Mouse (Mus musculus) CD4-positive, CD25-positive, alpha-beta regulatory T cell, adult 4 months (primary cell): ENCODE measurements around the gene Atg101. TPM values are rescaled to one million over a fixed set of nuclear protein-coding genes. Genes with fewer than 3 reads are reported as not detected.

Experiments used
- ATAC-seq: one replicate; pipeline ENCODE4 v1.8.0; 2017
- polyA plus RNA-seq, 2 experiments: library from polyadenylated mRNA; unstranded; fragments of 100-300 nt; shearing (Covaris generic); gene quantifications; one replicate each; pipeline ENCODE4 v1.2.1; 2017

Gene Atg101
- polyA plus RNA-seq, 2 experiments from 2014 or later = 67.8 to 79.0 TPM

GRCm38 (mm10) chr15:101339537-101339936 lies 55.5 kb downstream of the Atg101 start:
- ATAC-seq = peak; percentile 57

Other genes with a start within 250 kb of the Atg101 start
- not detected for gene Gm47841, start 236.9 kb upstream of the Atg101 start, polyA plus RNA-seq
- not detected for gene Fignl2, start 205.7 kb upstream of the Atg101 start, polyA plus RNA-seq
- gene Ankrd33, start 168.5 kb upstream of the Atg101 start, polyA plus RNA-seq = not detected
- 1 to 10 TPM; 3.8 to 5.2 TPM for gene Acvrl1, start 155.8 kb upstream of the Atg101 start, polyA plus RNA-seq
- gene Acvr1b, start 110.2 kb upstream of the Atg101 start, polyA plus RNA-seq = 1 to 10 TPM; 4.0 to 5.4 TPM
- under 1 TPM in 1 of 2 experiments, not detected in 1; 0.47 TPM for gene Grasp, start 60.1 kb upstream of the Atg101 start, polyA plus RNA-seq
- 100 to 1,000 TPM in 1 of 2 experiments, 10 to 100 TPM in 1; 57.3 to 120 TPM for gene Nr4a1, start 30.0 kb upstream of the Atg101 start, polyA plus RNA-seq
- gene 6030408B16Rik, start 8.9 kb downstream of the Atg101 start, polyA plus RNA-seq = not detected
- under 1 TPM in 1 of 2 experiments, not detected in 1; 0.22 TPM for gene Krt80, start 85.9 kb downstream of the Atg101 start, polyA plus RNA-seq
- under 1 TPM in 1 of 2 experiments, not detected in 1; 0.08 TPM for gene Krt7, start 126.8 kb downstream of the Atg101 start, polyA plus RNA-seq
- gene Krt87, start 154.5 kb downstream of the Atg101 start, polyA plus RNA-seq = 1 to 10 TPM in 1 of 2 experiments, under 1 TPM in 1; 0.66 to 1.1 TPM
- not detected for gene Krt88, start 163.5 kb downstream of the Atg101 start, polyA plus RNA-seq
- not detected for gene Krt81, start 179.5 kb downstream of the Atg101 start, polyA plus RNA-seq
- not detected for gene Krt86, start 189.2 kb downstream of the Atg101 start, polyA plus RNA-seq
- 1 to 10 TPM; 3.2 to 7.4 TPM for gene Krt83, start 207.2 kb downstream of the Atg101 start, polyA plus RNA-seq
- not detected for gene Gm49425, start 233.0 kb downstream of the Atg101 start, polyA plus RNA-seq
- not detected for gene Krt84, start 248.5 kb downstream of the Atg101 start, polyA plus RNA-seq